Mouse (Mus musculus): ENCODE measurements around the gene Ppp2r2d. TPM values are rescaled to one million over a fixed set of nuclear protein-coding genes. Genes with fewer than 3 reads are reported as not detected.

The Ppp2r2d gene
- polyA plus RNA-seq, 1 experiment from 2014 or later: 38.0 TPM

Other genes with a start within 250 kb of the Ppp2r2d start
- gene Mapk1ip1, start 194 bp downstream of the Ppp2r2d start, polyA plus RNA-seq (2015; fragmentation: Nextera tagmentation; extraction: Ambion mirVana): 36.6 and 37.4 TPM in 2 replicates
- gene Bnip3, start 63.4 kb downstream of the Ppp2r2d start, polyA plus RNA-seq (2015; fragmentation: Nextera tagmentation; extraction: Ambion mirVana): 118 and 142 TPM in 2 replicates
- gene Jakmip3, start 94.7 kb downstream of the Ppp2r2d start, polyA plus RNA-seq (2015; fragmentation: Nextera tagmentation; extraction: Ambion mirVana): 11.0 and 12.5 TPM in 2 replicates
- 177 and 182 TPM in 2 replicates for gene Dpysl4, start 239.9 kb downstream of the Ppp2r2d start, polyA plus RNA-seq (2015; fragmentation: Nextera tagmentation; extraction: Ambion mirVana)

Measured in hindbrain, embryonic 16.5 days (tissue).